Mouse (Mus musculus) erythroblast, embryonic 14.5 days (primary cell): Measurements from ENCODE around the gene Itgad.

ENCODE experiments used
- GATA1 ChIP-seq: IDR thresholded peaks from 2 replicates; pipeline ENCODE4 v1.6.1; 2012; ENCODE audit warnings: low read length, inconsistent platforms, mixed read lengths
- TAL1 ChIP-seq: IDR thresholded peaks from 3 replicates; pipeline ENCODE4 v1.6.1; 2012; ENCODE audit warnings: low read length, inconsistent platforms, mixed read lengths

DNA sequence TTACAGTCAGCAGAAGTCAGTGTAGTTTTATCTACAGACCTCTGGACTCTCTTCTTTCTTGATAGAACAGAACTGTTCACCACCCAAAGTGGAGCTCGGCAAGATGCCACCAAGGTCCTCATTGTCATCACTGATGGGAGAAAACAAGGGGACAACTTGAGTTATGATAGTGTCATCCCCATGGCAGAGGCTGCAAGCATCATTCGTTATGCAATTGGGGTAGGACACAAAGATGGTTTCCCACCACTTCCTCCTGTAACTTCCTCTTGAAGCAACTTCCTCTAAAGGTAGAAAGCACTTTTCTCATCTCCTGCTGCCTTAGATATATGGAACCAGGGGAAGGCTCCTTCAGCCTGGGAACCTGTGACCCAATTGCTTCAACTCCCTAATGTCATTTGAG lies 20.6 kb upstream of the Itgad start:
- TF ChIP-seq GATA1 (no peak), TAL1 (no peak)
